Mouse (Mus musculus) liver, embryonic 14.5 days (tissue): ENCODE data around the gene Cnot9. TPM values are rescaled to one million over a fixed set of nuclear protein-coding genes. Genes with fewer than 3 reads are reported as not detected.

ENCODE experiments used
- ATAC-seq: fragments of 200-750 bp; cut with Nextera tagmentation; 2 replicates; pipeline ENCODE4 v1.8.0; 2017; ENCODE audit warnings: moderate number of reproducible peaks, mild to moderate bottlenecking, moderate library complexity; ENCODE audit not compliant: insufficient read depth
- DNase-seq, 3 experiments: peaks; one replicate each; pipeline ENCODE4 v3.0.0-alpha.2; 2012 to 2013; ENCODE audit warnings: low read depth in 3 of 3, low spot score in 3 of 3
- H3K27ac ChIP-seq: fragments of 300-500 bp; sonication (generic); 2 replicates; pipeline ENCODE4 v1.5.1; 2014; ENCODE audit warnings: moderate library complexity, mild to moderate bottlenecking, control low read depth, inconsistent platforms
- H3K27me3 ChIP-seq: fragments of 300-500 bp; sonication (generic); 2 replicates; pipeline ENCODE4 v1.6.1; 2014; ENCODE audit warnings: mild to moderate bottlenecking, low read length, moderate library complexity; ENCODE audit not compliant: control insufficient read depth, insufficient read depth
- H3K36me3 ChIP-seq: fragments of 300-500 bp; sonication (generic); replicated peaks from 2 replicates; pipeline ENCODE4 v1.6.1; 2014; ENCODE audit warnings: low read depth; ENCODE audit not compliant: control insufficient read depth, insufficient read depth
- H3K4me1 ChIP-seq, 2 experiments: fragments of 200-500 bp in 1 of 2; fragments of 300-500 bp in 1 of 2; sonication (generic) in 1 of 2; replicated peaks; 2 replicates each; pipeline ENCODE4 v1.6.1; 2012 to 2014; ENCODE audit warnings: antibody characterized with exemption in 1 of 2, inconsistent platforms in 1 of 2, low read length in 1 of 2; ENCODE audit not compliant: control insufficient read depth in 2 of 2, insufficient read depth in 2 of 2
- H3K4me2 ChIP-seq: fragments of 300-500 bp; sonication (generic); 2 replicates; pipeline ENCODE4 v1.6.1; 2014; ENCODE audit warnings: low read depth, mild to moderate bottlenecking, control low read depth, moderate library complexity
- H3K4me3 ChIP-seq, 2 experiments: fragments of 200-500 bp in 1 of 2; fragments of 300-500 bp in 1 of 2; sonication (generic) in 1 of 2; 2 replicates each; pipeline ENCODE4 v1.5.1; 2012 to 2014; ENCODE audit warnings: low read depth in 2 of 2, low read length in 2 of 2, mild to moderate bottlenecking in 2 of 2, control low read depth in 1 of 2, inconsistent platforms in 1 of 2, moderate library complexity in 1 of 2; ENCODE audit not compliant: insufficient read depth in 1 of 2
- H3K9ac ChIP-seq: fragments of 300-500 bp; sonication (generic); replicated peaks from 2 replicates; pipeline ENCODE4 v1.6.1; 2014; ENCODE audit warnings: mild to moderate bottlenecking, control low read depth, moderate library complexity
- H3K9me3 ChIP-seq: fragments of 300-500 bp; sonication (generic); 2 replicates; pipeline ENCODE4 v1.6.1; 2016; ENCODE audit warnings: low read length, mixed read lengths; ENCODE audit not compliant: control insufficient read depth
- CTCF ChIP-seq: IDR thresholded peaks from 2 replicates; pipeline ENCODE4 v1.5.1; 2016; ENCODE audit warnings: antibody characterized with exemption, low read depth, control low read depth
- EP300 ChIP-seq: IDR thresholded peaks from 2 replicates; pipeline ENCODE4 v1.6.1; 2016; ENCODE audit warnings: antibody characterized with exemption, low read depth
- WGBS: fragments of 180-500 bp; shearing (Covaris S2); extraction: QIAGEN DNeasy Blood & Tissue Kit; methylation state at CpG from one replicate; pipeline ENCODE4 v1.1.7; 2014; ENCODE audit not compliant: insufficient replicate concordance; 5-methylcytosine and 5-hydroxymethylcytosine counted together
- polyA plus RNA-seq, 2 experiments: library from polyadenylated mRNA; depleted of rRNA in 1 of 2; stranded (reverse) in 1 of 2; unstranded in 1 of 2; fragments of >200 nt; fragmentation: Nextera tagmentation in 1 of 2; extraction: Ambion mirVana in 1 of 2; gene quantifications; 2 replicates each; pipeline versions ENCODE4 v1.2.1 to v1.2.3; 2012 to 2014

Gene Cnot9
- polyA plus RNA-seq, 2 experiments: 23.8 to 39.7 TPM

DNA sequence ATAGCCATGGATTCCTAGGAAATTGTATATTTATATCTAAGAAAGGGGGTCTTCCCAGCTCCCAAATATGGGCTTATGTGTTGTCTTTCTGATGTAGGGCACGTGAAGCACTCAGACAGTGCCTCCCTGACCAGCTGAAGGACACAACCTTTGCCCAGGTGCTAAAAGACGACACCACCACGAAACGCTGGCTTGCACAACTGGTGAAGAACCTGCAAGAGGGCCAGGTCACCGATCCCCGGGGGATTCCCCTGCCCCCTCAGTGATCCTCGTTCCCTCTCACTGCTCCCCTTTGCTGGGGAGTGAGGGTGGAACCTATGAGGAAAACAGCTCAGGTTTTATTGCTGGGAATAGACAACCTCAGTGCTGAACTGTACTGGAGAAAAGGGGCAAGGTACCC is 22.7 kb downstream of the Cnot9 start:
- no peak overlapping the region for H3K27ac ChIP-seq
- TF ChIP-seq CTCF (no peak), EP300 (no peak)
- H3K4me2 ChIP-seq: no peak overlapping the region
- DNase-seq (no peak), ATAC-seq (no peak)
- H3K9me3 ChIP-seq: no peaks in the 10 kb centered on the region
- H3K4me3 ChIP-seq: no peak overlapping the region
- no peak overlapping the region for H3K9ac ChIP-seq
- peaks cover 61% of the 10 kb centered on the region for H3K36me3 ChIP-seq
- 79% methylated on average over 7 of the region's 7 CpGs for WGBS
- H3K27me3 ChIP-seq: no peaks in the 10 kb centered on the region
- no peaks in the 10 kb centered on the region for H3K4me1 ChIP-seq

DNA sequence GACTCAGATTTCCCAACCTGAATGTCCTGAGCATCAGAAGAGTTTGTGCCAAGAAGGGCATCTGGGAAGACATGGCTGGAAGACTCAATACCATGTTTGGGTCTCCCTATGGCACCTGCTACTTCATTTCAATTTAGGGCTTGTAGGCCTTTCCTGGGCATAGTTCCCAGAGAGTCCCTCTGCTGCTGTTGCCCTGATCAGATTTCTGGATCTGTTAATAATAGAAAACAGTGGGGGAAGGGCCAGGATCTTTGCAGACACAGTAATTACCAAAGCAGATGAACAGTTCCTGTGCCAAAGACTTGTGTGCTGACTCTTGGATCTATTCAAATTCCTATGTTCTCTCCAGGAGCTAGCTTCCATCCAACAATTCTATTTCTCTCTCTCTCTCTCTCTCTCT is 32.8 kb downstream of the Cnot9 start:
- H3K4me2 ChIP-seq: no peak overlapping the region

DNA sequence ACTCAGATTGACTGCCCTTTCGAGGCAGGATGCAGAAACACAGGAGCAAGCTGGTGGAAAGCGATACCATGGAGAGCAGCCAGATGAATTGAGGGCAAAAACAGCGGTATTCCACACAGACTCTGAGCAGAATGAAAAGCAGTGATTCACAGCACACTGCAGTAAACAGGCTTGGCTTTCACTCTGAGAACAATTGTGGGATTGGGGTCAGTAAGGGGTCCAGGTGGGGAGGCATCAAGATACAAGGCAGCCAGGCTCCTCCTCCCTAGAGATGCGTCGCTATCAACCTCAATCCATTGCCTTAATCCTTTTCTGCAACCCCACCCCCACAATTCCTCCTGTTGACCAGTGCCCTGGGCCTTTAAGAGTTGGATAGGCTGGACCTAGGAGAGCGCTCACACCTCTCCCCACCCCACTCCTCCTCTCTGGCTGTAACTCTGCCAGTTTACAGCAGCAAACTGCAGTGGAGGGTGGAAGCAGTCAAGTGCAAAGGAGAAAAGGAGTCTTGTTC is 36.6 kb downstream of the Cnot9 start, which contains the start of gene Plcd4:
Plcd4 (plus strand) TSS at position 438 of the 511 bp plus-strand sequence.
- Histone ChIP-seq H3K27me3 (no peaks in the 10 kb centered on the region), H3K9me3 (no peaks in the 10 kb centered on the region), H3K36me3 (no peaks in the 10 kb centered on the region), H3K4me3 (no peak within 1 kb of the TSS), H3K27ac (no peak within 1 kb of the TSS), H3K4me1 (no peaks in the 10 kb centered on the region), H3K4me2 (no peak within 1 kb of the TSS), H3K9ac (no peak within 1 kb of the TSS)
- no peak for ATAC-seq
- 10% methylated on average over 6 of the region's 6 CpGs for WGBS
- TF ChIP-seq EP300 (no peak), CTCF (no peak)
- DNase-seq: no peak

More for the DNA sequence above, 32.8 kb downstream of the Cnot9 start:
- ATAC-seq: no peak
- H3K9me3 ChIP-seq: no peaks in the 10 kb centered on the region
- TF ChIP-seq EP300 (no peak), CTCF (no peak)
- no peaks in the 10 kb centered on the region for H3K4me1 ChIP-seq
- no peaks in the 10 kb centered on the region for H3K27me3 ChIP-seq
- H3K9ac ChIP-seq: no peak overlapping the region
- no peak overlapping the region for H3K4me3 ChIP-seq
- no peak for DNase-seq
- no peak overlapping the region for H3K27ac ChIP-seq
- H3K36me3 ChIP-seq: no peaks in the 10 kb centered on the region

DNA sequence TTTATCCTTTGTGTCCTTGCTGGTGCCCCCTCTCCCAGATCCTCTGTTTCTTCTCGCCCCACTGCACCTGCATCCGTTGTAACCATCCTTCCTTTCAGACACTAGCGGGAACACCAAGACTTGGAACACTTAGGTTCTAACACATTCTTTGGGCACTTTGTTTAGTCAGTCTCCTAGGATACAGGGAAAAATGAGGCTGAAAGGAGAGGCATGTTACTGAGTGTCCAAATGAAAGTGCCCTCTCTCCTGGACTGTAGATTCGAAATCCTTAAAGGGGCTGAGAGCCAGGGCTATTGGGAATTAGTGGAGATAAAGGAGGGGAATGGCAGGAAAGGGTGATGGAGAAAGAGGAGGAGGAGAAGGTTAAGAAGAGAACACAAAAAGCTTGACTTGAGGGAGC is 38.3 kb downstream of the Cnot9 start, which contains the start of gene Usp37:
Usp37 (minus strand) TSS at position 101 of the 400 bp plus-strand sequence.
- H3K36me3 ChIP-seq: no peaks in the 10 kb centered on the region
- no peak within 1 kb of the TSS for H3K9ac ChIP-seq
- WGBS: 57% methylated on average over 4 of the region's 4 CpGs
- no peak within 1 kb of the TSS for H3K27ac ChIP-seq
- no peaks in the 10 kb centered on the region for H3K27me3 ChIP-seq
- TF ChIP-seq CTCF (no peak), EP300 (no peak)
- DNase-seq (no peak), ATAC-seq (no peak)
- H3K4me3 ChIP-seq: no peak within 1 kb of the TSS
- no peak within 1 kb of the TSS for H3K4me2 ChIP-seq
- no peaks in the 10 kb centered on the region for H3K9me3 ChIP-seq
- H3K4me1 ChIP-seq: no peaks in the 10 kb centered on the region

DNA sequence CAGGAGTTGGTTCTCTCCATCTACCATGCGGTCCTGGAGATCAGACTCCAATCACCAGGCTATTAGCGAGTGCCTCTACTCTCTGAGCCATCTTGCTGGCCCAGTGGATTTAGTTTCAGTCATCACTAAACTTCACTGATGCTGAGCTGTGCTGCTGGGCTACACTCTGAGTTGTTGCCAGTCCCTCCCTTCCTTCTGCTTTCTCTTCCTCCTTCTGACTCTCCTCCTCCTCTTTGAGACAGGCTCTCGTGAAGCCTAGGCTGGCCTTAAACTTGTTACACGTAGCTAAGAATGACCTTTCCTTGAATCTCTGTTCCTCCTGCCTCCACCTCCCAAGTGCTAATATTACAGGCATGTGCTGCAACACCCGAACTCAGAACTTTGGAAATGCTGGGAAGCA is 53.2 kb downstream of the Cnot9 start:
- TF ChIP-seq CTCF (no peak), EP300 (no peak)
- Histone ChIP-seq H3K36me3 (no peaks in the 10 kb centered on the region), H3K9ac (no peak overlapping the region), H3K4me1 (no peaks in the 10 kb centered on the region), H3K4me2 (no peak overlapping the region), H3K4me3 (no peak overlapping the region), H3K9me3 (no peaks in the 10 kb centered on the region), H3K27me3 (no peaks in the 10 kb centered on the region), H3K27ac (no peak overlapping the region)
- no peak for ATAC-seq
- 54% methylated on average over 5 of the region's 5 CpGs for WGBS
- no peak for DNase-seq
